Mouse (Mus musculus) ES-Bruce4 (cell line): ENCODE data around the gene Cd70. TPM values are rescaled to one million over a fixed set of nuclear protein-coding genes. Genes with fewer than 3 reads are reported as not detected.
"Not testable (repeated sequence)": the region's sequence is repeated elsewhere in the genome, so short reads cannot be mapped to it uniquely, and the experiment has no call there.

Experiments
- H3K27ac ChIP-seq: 2 replicates; pipeline ENCODE4 v1.5.1; 2012; ENCODE audit warnings: low read length, inconsistent platforms; ENCODE audit not compliant: insufficient read depth
- H3K27me3 ChIP-seq: 2 replicates; pipeline ENCODE4 v1.6.1; 2012; ENCODE audit warnings: mild to moderate bottlenecking, low read length, inconsistent platforms; ENCODE audit not compliant: control insufficient read depth, poor library complexity, insufficient read depth, severe bottlenecking
- H3K36me3 ChIP-seq: 2 replicates; pipeline ENCODE4 v1.6.1; 2012; ENCODE audit warnings: inconsistent platforms, mild to moderate bottlenecking, low read length, moderate library complexity; ENCODE audit not compliant: control insufficient read depth, poor library complexity, insufficient read depth, severe bottlenecking
- H3K4me1 ChIP-seq: one replicate; pipeline ENCODE4 v1.8.1; 2011; ENCODE audit warnings: low read length; ENCODE audit not compliant: control insufficient read depth, insufficient read depth
- H3K4me3 ChIP-seq: 2 replicates; pipeline ENCODE4 v1.5.1; 2011; ENCODE audit warnings: low read depth, mild to moderate bottlenecking, low read length
- H3K9ac ChIP-seq: 2 replicates; pipeline ENCODE4 v1.6.1; 2012; ENCODE audit warnings: low read depth, mild to moderate bottlenecking, inconsistent platforms; ENCODE audit not compliant: poor library complexity, severe bottlenecking
- H3K9me3 ChIP-seq: replicated peaks from 2 replicates; pipeline ENCODE4 v1.6.1; 2012; ENCODE audit warnings: mild to moderate bottlenecking, low read length, inconsistent platforms; ENCODE audit not compliant: control insufficient read depth, poor library complexity, insufficient read depth, severe bottlenecking
- CTCF ChIP-seq: IDR thresholded peaks from one replicate; pipeline ENCODE4 v1.8.1; 2011; ENCODE audit warnings: low read depth, low read length
- EP300 ChIP-seq: IDR thresholded peaks from 2 replicates; pipeline ENCODE4 v1.6.1; 2011; ENCODE audit warnings: low read depth, low read length; ENCODE audit not compliant: insufficient read depth
- POLR2A ChIP-seq: IDR thresholded peaks from one replicate; pipeline ENCODE4 v1.8.1; 2011; ENCODE audit warnings: low read length; ENCODE audit not compliant: insufficient read depth
- polyA plus RNA-seq: library from polyadenylated mRNA; stranded (reverse); fragments of >200 nt; gene quantifications from 2 replicates; pipeline ENCODE4 v1.2.4, GENCODE M21; 2011; ENCODE audit warnings: low read depth; ENCODE audit not compliant: missing spikeins, insufficient read depth, insufficient read length

The Cd70 gene
- polyA plus RNA-seq, 1 experiment, result not detected

- H3K36me3 ChIP-seq, result no peaks in the 10 kb centered on the region
- H3K27me3 ChIP-seq, result no peaks in the 10 kb centered on the region; the same call in 1 of the 2 replicates
- H3K4me1 ChIP-seq, result no peaks in the 10 kb centered on the region
- H3K4me3 ChIP-seq, result no peak overlapping the region
- H3K9ac ChIP-seq, result no peak overlapping the region
- TF ChIP-seq EP300 (no peak), CTCF (no peak), POLR2A (no peak)
- no peak overlapping the region for H3K27ac ChIP-seq
- H3K9me3 ChIP-seq, result no peaks in the 10 kb centered on the region
Observed at GRCm38 (mm10) chr17:57139708-57140107, 9.9 kb downstream of the Cd70 start.

- no peaks in the 10 kb centered on the region; the same call in 1 of the 2 replicates for H3K27me3 ChIP-seq
- H3K9me3 ChIP-seq, result no peaks in the 10 kb centered on the region
- no peak for TF ChIP-seq CTCF
- TF ChIP-seq EP300, result no peak
- TF ChIP-seq POLR2A, result no peak
- no peak overlapping the region for H3K9ac ChIP-seq
- no peak overlapping the region for H3K27ac ChIP-seq
- H3K4me1 ChIP-seq, result no peaks in the 10 kb centered on the region
- no peaks in the 10 kb centered on the region for H3K36me3 ChIP-seq
- no peak overlapping the region for H3K4me3 ChIP-seq
Observed at GRCm38 (mm10) chr17:57138676-57139075, 10.9 kb downstream of the Cd70 start.

GRCm38 (mm10) chr17:57135635-57136034 is 13.9 kb downstream of the Cd70 start:
- Histone ChIP-seq H3K9ac (no peak overlapping the region), H3K4me1 (no peaks in the 10 kb centered on the region), H3K27ac (no peak overlapping the region), H3K9me3 (no peaks in the 10 kb centered on the region), H3K27me3 (no peaks in the 10 kb centered on the region), H3K4me3 (no peak overlapping the region), H3K36me3 (no peaks in the 10 kb centered on the region)
- no peak for TF ChIP-seq CTCF
- TF ChIP-seq POLR2A, result no peak
- TF ChIP-seq EP300, result no peak

GRCm38 (mm10) chr17:57134693-57135092 is 14.9 kb downstream of the Cd70 start:
- Histone ChIP-seq H3K4me3 (no peak overlapping the region), H3K9ac (no peak overlapping the region), H3K9me3 (no peaks in the 10 kb centered on the region), H3K27me3 (no peaks in the 10 kb centered on the region), H3K4me1 (no peaks in the 10 kb centered on the region), H3K27ac (no peak overlapping the region), H3K36me3 (no peaks in the 10 kb centered on the region)
- no peak for TF ChIP-seq POLR2A
- no peak for TF ChIP-seq EP300
- TF ChIP-seq CTCF, result no peak

GRCm38 (mm10) chr17:57134021-57134420 is 15.6 kb downstream of the Cd70 start:
- H3K9ac ChIP-seq, H3K4me3 ChIP-seq, H3K9me3 ChIP-seq, H3K27ac ChIP-seq, H3K36me3 ChIP-seq, H3K4me1 ChIP-seq, H3K27me3 ChIP-seq: not testable (repeated sequence)

GRCm38 (mm10) chr17:57131793-57132192 is 17.8 kb downstream of the Cd70 start:
- H3K9ac ChIP-seq, result no peak overlapping the region
- H3K4me1 ChIP-seq, result no peaks in the 10 kb centered on the region
- H3K27me3 ChIP-seq, result no peaks in the 10 kb centered on the region
- no peaks in the 10 kb centered on the region for H3K9me3 ChIP-seq
- TF ChIP-seq CTCF, result no peak
- no peak for TF ChIP-seq POLR2A
- no peak for TF ChIP-seq EP300
- no peaks in the 10 kb centered on the region for H3K36me3 ChIP-seq
- no peak overlapping the region for H3K4me3 ChIP-seq
- H3K27ac ChIP-seq, result no peak overlapping the region
